Mouse (Mus musculus): Measurements from ENCODE around the gene Trio. TPM values are rescaled to one million over a fixed set of nuclear protein-coding genes. Genes with fewer than 3 reads are reported as not detected.
A peak's percentile ranks its signal among the peaks of the same experiment; 100 is the strongest.
"Not testable (repeated sequence)": the region's sequence is repeated elsewhere in the genome, so short reads cannot be mapped to it uniquely, and the experiment has no call there.

The Trio gene
- total RNA-seq, 2 experiments from 2014 or later: 26.4 to 32.8 TPM

GRCm38 (mm10) chr15:27862949-27863348, 162.7 kb downstream of the Trio start:
- intact Hi-C loops (cut with DNase I): no loop called here
- no peak for DNase-seq

- intact Hi-C loops (cut with DNase I): no loop called here
- DNase-seq: no peak
Observed at GRCm38 (mm10) chr15:27860439-27860838, 165.2 kb downstream of the Trio start.

- DNase-seq: no peak
- intact Hi-C loops (cut with DNase I): loop anchor here (10.0 kb wide), 1 partner anchor 195 kb away; no protein-coding TSS in a partner anchor
Observed at GRCm38 (mm10) chr15:27859590-27859989, 166.1 kb downstream of the Trio start.

- DNase-seq: no peak
- intact Hi-C loops (cut with DNase I): loop anchor here (10.0 kb wide), 1 partner anchor 194 kb away; no protein-coding TSS in a partner anchor
Observed at GRCm38 (mm10) chr15:27859115-27859514, 166.5 kb downstream of the Trio start.

GRCm38 (mm10) chr15:27858179-27858819, 167.3 kb downstream of the Trio start:
- intact Hi-C loops (cut with DNase I): loop anchor here (10.0 kb wide), 1 partner anchor 193 kb away; no protein-coding TSS in a partner anchor
- no peak for DNase-seq

GRCm38 (mm10) chr15:27857242-27857641, 168.4 kb downstream of the Trio start:
- intact Hi-C loops (cut with DNase I): loop anchor here (10.0 kb wide), 1 partner anchor 192 kb away; no protein-coding TSS in a partner anchor
- DNase-seq: no peak

GRCm38 (mm10) chr15:27856050-27856787, 169.4 kb downstream of the Trio start:
- no peak for DNase-seq
- intact Hi-C loops (cut with DNase I): loop anchor here (10.0 kb wide), 1 partner anchor 191 kb away; no protein-coding TSS in a partner anchor

GRCm38 (mm10) chr15:27851312-27851711, 174.3 kb downstream of the Trio start:
- DNase-seq: no peak
- intact Hi-C loops (cut with DNase I): loop anchor here (5.0 to 10.0 kb wide), 2 partner anchors 99 to 187 kb away; no protein-coding TSS in a partner anchor

GRCm38 (mm10) chr15:27850904-27851303, 174.7 kb downstream of the Trio start:
- DNase-seq: no peak
- intact Hi-C loops (cut with DNase I): loop anchor here (5.0 to 10.0 kb wide), 2 partner anchors 99 to 186 kb away; no protein-coding TSS in a partner anchor

GRCm38 (mm10) chr15:27849910-27850309, 175.7 kb downstream of the Trio start:
- intact Hi-C loops (cut with DNase I): loop anchor here (5.0 to 10.0 kb wide), 2 partner anchors 98 to 185 kb away; no protein-coding TSS in a partner anchor
- DNase-seq: peak in 1 of 2 experiments; percentile 30

GRCm38 (mm10) chr15:27841696-27842095, 184.0 kb downstream of the Trio start:
- intact Hi-C loops (cut with DNase I): no loop called here

GRCm38 (mm10) chr15:27840579-27840978, 185.1 kb downstream of the Trio start:
- DNase-seq: no peak
- intact Hi-C loops (cut with DNase I): no loop called here

More at GRCm38 (mm10) chr15:27841696-27842095, 184.0 kb downstream of the Trio start:
- no peak for DNase-seq

- intact Hi-C loops (cut with DNase I): no loop called here
- no peak for DNase-seq
Observed at GRCm38 (mm10) chr15:27840125-27840524, 185.5 kb downstream of the Trio start.

GRCm38 (mm10) chr15:27831646-27832045, 194.0 kb downstream of the Trio start:
- no peak for DNase-seq
- intact Hi-C loops (cut with DNase I): no loop called here

GRCm38 (mm10) chr15:27827871-27828270, 197.8 kb downstream of the Trio start:
- DNase-seq; intact Hi-C loops (cut with DNase I): not testable (repeated sequence)

GRCm38 (mm10) chr15:27826886-27827285, 198.8 kb downstream of the Trio start:
- DNase-seq: no peak
- intact Hi-C loops (cut with DNase I): no loop called here

GRCm38 (mm10) chr15:27826048-27826637, 199.5 kb downstream of the Trio start:
- intact Hi-C loops (cut with DNase I): no loop called here
- DNase-seq: no peak

GRCm38 (mm10) chr15:27825390-27825789, 200.3 kb downstream of the Trio start:
- intact Hi-C loops (cut with DNase I): no loop called here
- DNase-seq: no peak

- intact Hi-C loops (cut with DNase I): loop anchor here (5.0 kb wide), 1 partner anchor 71 kb away; no protein-coding TSS in a partner anchor
- DNase-seq: no peak
Observed at GRCm38 (mm10) chr15:27823581-27823980, 202.1 kb downstream of the Trio start.

GRCm38 (mm10) chr15:27822461-27822860, 203.2 kb downstream of the Trio start:
- intact Hi-C loops (cut with DNase I): loop anchor here (5.0 kb wide), 1 partner anchor 70 kb away; no protein-coding TSS in a partner anchor
- DNase-seq: no peak

Data from gastrocnemius, postnatal 36 days (tissue).